Mouse (Mus musculus) neutrophil, adult 5-6 weeks (primary cell): Measurements from ENCODE around the gene Cdkn3. TPM values are rescaled to one million over a fixed set of nuclear protein-coding genes. Genes with fewer than 3 reads are reported as not detected.

Experiments used
- total RNA-seq: library from RNA; stranded (forward); fragments of 200-1000 nt; gene quantifications from 2 replicates; pipeline ENCODE4 v1.2.3, GENCODE M21; 2017

The Cdkn3 gene
- total RNA-seq, 1 experiment from 2014 or later: 2.1 TPM

Other genes with a start within 250 kb of the Cdkn3 start
- gene Cnih1, start 27.9 kb downstream of the Cdkn3 start, total RNA-seq: 18.7 TPM in 2 replicates
- gene Gmfb, start 61.7 kb downstream of the Cdkn3 start, total RNA-seq: 117 and 122 TPM in 2 replicates
- 11.6 and 15.8 TPM in 2 replicates for gene Cgrrf1, start 71.6 kb downstream of the Cdkn3 start, total RNA-seq
- not detected in 2 replicates for gene Samd4, start 122.3 kb downstream of the Cdkn3 start, total RNA-seq